Comparison of ENCODE assay signal across 36 mouse cellular contexts in the genomic region with DNA sequence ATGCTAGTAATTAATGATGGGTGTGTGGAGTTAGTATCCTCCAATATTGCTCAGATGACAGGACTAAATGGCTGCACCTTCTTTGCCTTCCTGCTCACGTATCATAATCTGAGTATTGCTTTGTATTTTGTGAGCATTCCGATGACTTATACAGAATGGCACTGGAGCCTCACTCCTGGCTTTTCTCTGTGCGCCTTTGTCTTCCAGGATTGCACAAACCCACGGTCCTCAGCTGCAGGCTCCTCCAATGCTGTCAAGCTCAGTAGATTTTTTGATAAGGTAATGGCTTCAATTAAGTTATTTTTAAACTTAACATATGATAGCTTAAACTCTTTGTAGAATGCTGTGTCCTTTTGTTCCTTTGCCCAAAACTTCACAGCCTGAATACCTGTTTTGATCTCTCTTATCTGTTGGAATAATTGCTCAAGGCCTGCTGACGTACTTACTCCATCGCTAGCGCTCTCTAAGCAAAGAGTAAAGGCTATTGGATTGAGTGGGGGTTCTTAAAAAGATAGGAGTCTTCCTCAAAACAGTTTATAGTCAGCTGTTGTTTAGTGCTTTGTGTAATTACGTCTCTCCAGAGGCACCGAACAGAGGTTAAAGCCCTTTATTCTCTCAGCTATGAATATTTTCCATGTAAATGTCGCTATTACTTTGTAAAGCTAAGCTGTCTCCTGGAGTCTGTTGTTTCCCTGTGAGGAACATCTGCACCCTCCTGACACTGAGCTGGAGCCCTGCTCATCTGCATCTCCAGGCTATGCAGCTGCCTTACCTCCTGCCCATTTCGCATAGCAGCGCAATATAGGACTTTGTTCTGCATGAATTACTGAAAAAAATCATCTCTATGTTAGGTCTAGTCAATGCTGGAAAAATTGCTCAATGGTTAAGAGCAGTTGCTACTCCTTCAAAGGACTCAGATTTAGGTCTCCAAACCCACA. TPM values are rescaled to one million over a fixed set of nuclear protein-coding genes. Genes with fewer than 3 reads are reported as not detected.
DNase-seq lines count a peak whose midpoint lies in the region; ATAC-seq and TF ChIP-seq lines count a peak whose summit lies in the region.
"Had no signal": no experiment of that assay in that cellular context is flagged by ENCODE, and none has a peak within 500 bp of the region (broad histone marks: within the 10 kb centered on the region; RNA-seq: fewer than 3 reads in every experiment).

No protein-coding gene starts in this region.

- H3K4me3 ChIP-seq in forebrain, embryonic 13.5 days, result no peak overlapping the region
- no peak overlapping the region for H3K4me3 ChIP-seq in forebrain, embryonic 10.5 days
- H3K4me3 ChIP-seq in midbrain, embryonic 13.5 days (replicated peaks), result no peak overlapping the region
- H3K4me3 ChIP-seq in midbrain, embryonic 11.5 days (ENCODE audit: low read depth, low read length), result no peak overlapping the region
- no peak overlapping the region for H3K4me3 ChIP-seq in forebrain, postnatal 0 days (ENCODE audit: low read depth, low read length)
- H3K4me3 ChIP-seq: erythroblast, embryonic 14.5 days; heart, embryonic 10.5 days; hindbrain, embryonic 12.5 days; stomach, embryonic 15.5 days had no signal

- ATAC-seq in forebrain, embryonic 13.5 days, result peak; percentile 64
- ATAC-seq in midbrain, embryonic 13.5 days, result peak; percentile 65; the same call in 1 of the 2 replicates
- ATAC-seq in midbrain, embryonic 11.5 days (ENCODE audit: low FRiP score), result no peak
- ATAC-seq in forebrain, postnatal 0 days, result peak; percentile 59
- ATAC-seq: hindbrain, postnatal 0 days; intestine, embryonic 16.5 days; lung, postnatal 0 days had no signal

- peaks cover 10% of the 10 kb centered on the region; the same call in 1 of the 2 replicates for H3K36me3 ChIP-seq in forebrain, embryonic 13.5 days (ENCODE audit: poor library complexity, severe bottlenecking)
- peaks cover 26% of the 10 kb centered on the region for H3K36me3 ChIP-seq in forebrain, embryonic 10.5 days (replicated peaks)
- no peaks in the 10 kb centered on the region for H3K36me3 ChIP-seq in midbrain, embryonic 13.5 days
- H3K36me3 ChIP-seq in midbrain, embryonic 11.5 days (ENCODE audit: control insufficient read depth, insufficient read depth, low read length), result no peaks in the 10 kb centered on the region; the same call in 1 of the 2 replicates
- no peaks in the 10 kb centered on the region for H3K36me3 ChIP-seq in forebrain, postnatal 0 days (ENCODE audit: insufficient read depth)
- H3K36me3 ChIP-seq: stomach, embryonic 15.5 days had no signal

- DNase-seq in forebrain, embryonic 10.5 days (ENCODE audit: extremely low spot score, low spot score), result no peak
- DNase-seq in midbrain, embryonic 11.5 days (ENCODE audit: low spot score, missing footprints), result no peak
- DNase-seq in brain, adult 2 months (ENCODE audit: low read depth, low spot score), result peak; percentile 59
- DNase-seq in forebrain, postnatal 0 days, result no peak
- DNase-seq in spleen, postnatal 10 days (ENCODE audit: low spot score in 2 of 2), result no peak
- DNase-seq: cerebellum, adult 2 months; cerebellum, postnatal 14 days; gastrocnemius, postnatal 14 days; heart, postnatal 36 days; kidney, adult 9 months; kidney, postnatal 10 days; liver; lung, adult 18-20 months; lung, postnatal 4 days; thymus, adult 18-20 months; thymus, postnatal 36 days had no signal

- TF ChIP-seq CTCF in forebrain, postnatal 0 days (IDR thresholded peaks at IDR 0.05; ENCODE audit: low read depth), result no peak

- H3K27ac ChIP-seq in forebrain, embryonic 13.5 days, result 0 out of 2 replicates have a peak overlapping the region, but pooled peaks have one; percentile 7
- no peak overlapping the region for H3K27ac ChIP-seq in forebrain, embryonic 10.5 days
- H3K27ac ChIP-seq in midbrain, embryonic 13.5 days, result no peak overlapping the region; the same call in 1 of the 2 replicates
- no peak overlapping the region for H3K27ac ChIP-seq in midbrain, embryonic 11.5 days (ENCODE audit: low read depth, low read length)
- H3K27ac ChIP-seq in forebrain, postnatal 0 days (ENCODE audit: low read depth, low read length), result 0 out of 2 replicates have a peak overlapping the region, but pooled peaks have one; percentile 42
- H3K27ac ChIP-seq: heart, embryonic 10.5 days; hindbrain, embryonic 12.5 days; hindbrain, postnatal 0 days; stomach, embryonic 15.5 days had no signal

- no peaks in the 10 kb centered on the region for H3K27me3 ChIP-seq in forebrain, embryonic 13.5 days
- no peaks in the 10 kb centered on the region for H3K27me3 ChIP-seq in forebrain, embryonic 10.5 days (ENCODE audit: poor library complexity, severe bottlenecking)
- no peaks in the 10 kb centered on the region for H3K27me3 ChIP-seq in midbrain, embryonic 13.5 days
- H3K27me3 ChIP-seq in midbrain, embryonic 11.5 days (ENCODE audit: control insufficient read depth, insufficient read depth, low read length), result no peaks in the 10 kb centered on the region
- no peaks in the 10 kb centered on the region for H3K27me3 ChIP-seq in forebrain, postnatal 0 days (ENCODE audit: insufficient read depth, low read length)
- H3K27me3 ChIP-seq: hindbrain, embryonic 12.5 days; stomach, embryonic 15.5 days had no signal

- H3K4me1 ChIP-seq in forebrain, embryonic 13.5 days, result peaks cover 11% of the 10 kb centered on the region; the same call in 1 of the 2 replicates
- H3K4me1 ChIP-seq in forebrain, embryonic 10.5 days, result peaks cover 23% of the 10 kb centered on the region
- H3K4me1 ChIP-seq in midbrain, embryonic 13.5 days (replicated peaks), result peaks cover 32% of the 10 kb centered on the region
- H3K4me1 ChIP-seq in midbrain, embryonic 11.5 days (ENCODE audit: control insufficient read depth, insufficient read depth, low read length), result peaks cover 4% of the 10 kb centered on the region
- H3K4me1 ChIP-seq in forebrain, postnatal 0 days (ENCODE audit: insufficient read depth), result 0 out of 2 replicates have a peak, but pooled peaks cover 12% of the 10 kb centered on the region
- H3K4me1 ChIP-seq: hindbrain, embryonic 12.5 days; stomach, embryonic 15.5 days had no signal

- H3K9me3 ChIP-seq in forebrain, embryonic 13.5 days (replicated peaks), result no peaks in the 10 kb centered on the region
- H3K9me3 ChIP-seq in forebrain, embryonic 10.5 days, result no peaks in the 10 kb centered on the region
- H3K9me3 ChIP-seq in midbrain, embryonic 13.5 days, result no peaks in the 10 kb centered on the region
- H3K9me3 ChIP-seq in midbrain, embryonic 11.5 days (ENCODE audit: control insufficient read depth, low read length), result no peaks in the 10 kb centered on the region
- H3K9me3 ChIP-seq in forebrain, postnatal 0 days (ENCODE audit: low read length), result no peaks in the 10 kb centered on the region
- H3K9me3 ChIP-seq: heart, embryonic 10.5 days; hindbrain, embryonic 12.5 days; stomach, embryonic 15.5 days had no signal

- no peak overlapping the region for H3K9ac ChIP-seq in forebrain, embryonic 13.5 days
- no peak overlapping the region for H3K9ac ChIP-seq in midbrain, embryonic 13.5 days (replicated peaks)
- no peak overlapping the region for H3K9ac ChIP-seq in midbrain, embryonic 11.5 days (ENCODE audit: low read length)
- H3K9ac ChIP-seq in forebrain, postnatal 0 days, result no peak overlapping the region
- H3K9ac ChIP-seq: hindbrain, embryonic 12.5 days; stomach, embryonic 15.5 days had no signal

- WGBS in forebrain, embryonic 13.5 days, result 69% methylated on average over 12 of the region's 12 CpGs
- 90% methylated on average over 12 of the region's 12 CpGs for WGBS in forebrain, embryonic 10.5 days
- WGBS in midbrain, embryonic 13.5 days, result 62% methylated on average over 12 of the region's 12 CpGs
- WGBS in midbrain, embryonic 11.5 days, result 82% methylated on average over 12 of the region's 12 CpGs
- 70% methylated on average over 12 of the region's 12 CpGs for WGBS in forebrain, postnatal 0 days

- no peak overlapping the region for H3K4me2 ChIP-seq in forebrain, embryonic 13.5 days
- no peak overlapping the region for H3K4me2 ChIP-seq in midbrain, embryonic 13.5 days (replicated peaks)
- no peak overlapping the region for H3K4me2 ChIP-seq in midbrain, embryonic 11.5 days
- H3K4me2 ChIP-seq in forebrain, postnatal 0 days (ENCODE audit: low read depth), result no peak overlapping the region
- H3K4me2 ChIP-seq: hindbrain, embryonic 12.5 days; stomach, embryonic 15.5 days had no signal

RNA-seq across cellular contexts. Expression of a gene that starts 12.6 kb away (rescaled TPM):
- polyA plus RNA-seq in forebrain, embryonic 13.5 days (2015; fragmentation: Nextera tagmentation; extraction: Ambion mirVana), result 0.27 and 0.38 TPM in 2 replicates
- polyA plus RNA-seq in forebrain, embryonic 10.5 days (2016; fragmentation: Nextera tagmentation; extraction: Ambion mirVana), result 0.11 TPM in 1 of 2 replicates, not detected in the other
- 0.17 TPM in 1 of 2 replicates, not detected in the other for polyA plus RNA-seq in midbrain, embryonic 13.5 days (2015; fragmentation: Nextera tagmentation; extraction: Ambion mirVana)
- 0.29 and 0.39 TPM in 2 replicates for polyA plus RNA-seq in midbrain, embryonic 11.5 days (2014; fragmentation: Nextera tagmentation; extraction: Ambion mirVana)
- not detected in 2 replicates for total RNA-seq in forebrain, postnatal 0 days (2014; rRNA removed)
- polyA plus RNA-seq in forebrain, postnatal 0 days (2015; fragmentation: Nextera tagmentation; extraction: Ambion mirVana), result 0.44 TPM in 1 of 2 replicates, not detected in the other
- total RNA-seq: gastrocnemius, postnatal 14 days; granulocyte monocyte progenitor cell, adult 5-6 weeks; hindbrain, postnatal 0 days; left cerebral cortex, adult 18-20 months; left cerebral cortex, postnatal 14 days; megakaryocyte-erythroid progenitor cell, adult 5-6 weeks; MEL; monocyte, adult 5-6 weeks had no signal
- polyA plus RNA-seq: cortical plate, adult 2 months; embryonic facial prominence, embryonic 14.5 days; erythroblast, embryonic 14.5 days; hindbrain, embryonic 12.5 days; large intestine, adult 2 months; limb, embryonic 11.5 days; neural tube, embryonic 14.5 days had no signal

RNA-seq across cellular contexts. Expression of a gene that starts 27.7 kb away (rescaled TPM):
- 25.9 and 28.1 TPM in 2 replicates for polyA plus RNA-seq in forebrain, embryonic 13.5 days (2015; fragmentation: Nextera tagmentation; extraction: Ambion mirVana)
- 42.6 and 44.9 TPM in 2 replicates for polyA plus RNA-seq in forebrain, embryonic 10.5 days (2016; fragmentation: Nextera tagmentation; extraction: Ambion mirVana)
- polyA plus RNA-seq in midbrain, embryonic 13.5 days (2015; fragmentation: Nextera tagmentation; extraction: Ambion mirVana), result 25.3 and 29.8 TPM in 2 replicates
- polyA plus RNA-seq in midbrain, embryonic 11.5 days (2014; fragmentation: Nextera tagmentation; extraction: Ambion mirVana), result 49.6 and 52.4 TPM in 2 replicates
- total RNA-seq in forebrain, postnatal 0 days (2014; rRNA removed), result 4.7 and 8.2 TPM in 2 replicates
- 9.9 and 12.4 TPM in 2 replicates for polyA plus RNA-seq in forebrain, postnatal 0 days (2015; fragmentation: Nextera tagmentation; extraction: Ambion mirVana)

RNA-seq across cellular contexts. Expression of a gene that starts 27.8 kb away (rescaled TPM):
- polyA plus RNA-seq in forebrain, embryonic 13.5 days (2015; fragmentation: Nextera tagmentation; extraction: Ambion mirVana), result 41.9 and 43.0 TPM in 2 replicates
- 50.8 and 53.2 TPM in 2 replicates for polyA plus RNA-seq in forebrain, embryonic 10.5 days (2016; fragmentation: Nextera tagmentation; extraction: Ambion mirVana)
- polyA plus RNA-seq in midbrain, embryonic 13.5 days (2015; fragmentation: Nextera tagmentation; extraction: Ambion mirVana), result 40.2 and 40.8 TPM in 2 replicates
- 59.3 and 64.1 TPM in 2 replicates for polyA plus RNA-seq in midbrain, embryonic 11.5 days (2014; fragmentation: Nextera tagmentation; extraction: Ambion mirVana)
- total RNA-seq in forebrain, postnatal 0 days (2014; rRNA removed), result 32.7 and 34.2 TPM in 2 replicates
- polyA plus RNA-seq in forebrain, postnatal 0 days (2015; fragmentation: Nextera tagmentation; extraction: Ambion mirVana), result 24.5 and 25.2 TPM in 2 replicates

Comparison
In these comparisons a context has a peak if more than half of its experiments do, and no peak if none do; other contexts are left out.
1. H3K27ac ChIP-seq: peak in forebrain, embryonic 13.5 days (single experiment) and forebrain, postnatal 0 days (single experiment); none in forebrain, embryonic 10.5 days (single experiment), midbrain, embryonic 13.5 days (single experiment) and midbrain, embryonic 11.5 days (single experiment).